Mouse (Mus musculus): ENCODE data around the gene Klhl21.

DNA sequence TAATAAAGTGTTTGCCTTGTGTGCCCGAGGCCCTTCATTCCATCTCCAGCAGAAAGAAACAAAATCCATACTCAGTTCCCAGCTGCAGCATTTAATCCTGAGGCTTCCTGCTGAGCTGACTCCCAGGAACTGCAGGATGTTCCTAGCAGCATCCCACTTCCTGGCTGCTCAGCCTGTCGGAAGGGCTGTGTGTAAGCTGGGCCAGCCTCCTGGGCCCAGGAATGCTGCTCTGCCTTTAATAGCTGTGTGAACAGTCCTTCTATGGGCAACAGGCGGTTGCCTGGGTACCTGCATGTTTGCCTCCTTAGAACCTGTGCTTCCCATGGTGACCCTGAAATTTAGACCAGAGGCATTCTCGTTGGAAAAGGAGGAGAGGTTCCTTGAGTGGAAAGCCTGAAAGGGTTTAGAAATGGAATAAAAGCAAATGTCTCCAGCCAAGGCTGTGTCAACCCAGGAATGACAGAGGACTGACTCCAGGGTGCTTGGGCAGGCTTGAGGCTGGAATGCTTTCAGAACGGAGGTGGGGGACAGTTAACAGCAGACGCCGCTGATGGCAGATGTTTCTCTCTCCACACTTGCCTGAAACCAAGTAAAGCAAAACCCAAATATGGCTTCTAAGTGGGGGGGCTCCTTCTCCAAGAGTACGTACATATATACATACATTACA, 989 bp upstream of the Klhl21 start:
- TF ChIP-seq POLR2A (IDR thresholded peaks at IDR 0.05; ENCODE audit: control insufficient read depth, extremely low read depth, insufficient read depth, low read length, poor library complexity) (no peak), CTCF (IDR thresholded peaks at IDR 0.05; ENCODE audit: borderline replicate concordance, control insufficient read depth, extremely low read depth, insufficient read depth, low read length, poor library complexity) (no peak)
